Mouse (Mus musculus): Measurements from ENCODE around the gene Rgl1. TPM values are rescaled to one million over a fixed set of nuclear protein-coding genes. Genes with fewer than 3 reads are reported as not detected.
A peak's percentile ranks its signal among the peaks of the same experiment; 100 is the strongest.

Rgl1 gene
- total and polyA plus RNA-seq, 2 experiments from 2014 or later, result 22.5 to 27.8 TPM

- Histone ChIP-seq H3K27me3 (ENCODE audit: insufficient read depth, low read length) (no peaks in the 10 kb centered on the region), H3K36me3 (ENCODE audit: insufficient read depth) (no peaks in the 10 kb centered on the region), H3K27ac (ENCODE audit: low read depth, low read length) (no peak overlapping the region), H3K4me2 (ENCODE audit: low read depth) (no peak overlapping the region), H3K4me1 (ENCODE audit: insufficient read depth) (0 out of 2 replicates have a peak, but pooled peaks cover 7% of the 10 kb centered on the region), H3K4me3 (ENCODE audit: low read depth, low read length) (no peak overlapping the region), H3K9ac (no peak overlapping the region), H3K9me3 (ENCODE audit: low read length) (no peaks in the 10 kb centered on the region)
- no peak for ATAC-seq
- no peak for TF ChIP-seq CTCF (IDR thresholded peaks at IDR 0.05; ENCODE audit: low read depth)
- WGBS, result 62% methylated on average over 14 of the region's 14 CpGs
- DNase-seq, result no peak
These were observed 158.4 kb downstream of the Rgl1 start for GRCm38 (mm10) chr1:152607765-152608164.

DNA sequence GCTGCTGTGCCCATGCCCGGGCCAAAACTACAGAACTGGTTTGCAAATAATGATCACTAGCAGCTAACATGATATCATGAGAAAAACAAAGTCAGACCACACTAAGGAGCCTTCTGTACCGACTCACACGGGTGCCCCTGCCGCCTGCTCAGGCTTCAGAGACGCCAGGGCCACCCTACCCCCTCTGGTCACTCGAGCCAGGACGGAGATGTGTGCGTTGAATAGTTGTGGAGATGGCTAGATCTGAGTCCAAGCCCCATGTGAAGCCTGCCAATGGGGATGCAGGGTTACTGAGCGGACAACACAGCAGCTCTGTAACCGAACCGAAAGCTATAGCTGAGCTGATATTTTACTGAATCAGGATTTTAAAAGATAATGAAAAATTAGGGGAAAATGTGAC is 159.4 kb downstream of the Rgl1 start:
- DNase-seq, result no peak
- no peak for TF ChIP-seq CTCF (IDR thresholded peaks at IDR 0.05; ENCODE audit: low read depth)

DNA sequence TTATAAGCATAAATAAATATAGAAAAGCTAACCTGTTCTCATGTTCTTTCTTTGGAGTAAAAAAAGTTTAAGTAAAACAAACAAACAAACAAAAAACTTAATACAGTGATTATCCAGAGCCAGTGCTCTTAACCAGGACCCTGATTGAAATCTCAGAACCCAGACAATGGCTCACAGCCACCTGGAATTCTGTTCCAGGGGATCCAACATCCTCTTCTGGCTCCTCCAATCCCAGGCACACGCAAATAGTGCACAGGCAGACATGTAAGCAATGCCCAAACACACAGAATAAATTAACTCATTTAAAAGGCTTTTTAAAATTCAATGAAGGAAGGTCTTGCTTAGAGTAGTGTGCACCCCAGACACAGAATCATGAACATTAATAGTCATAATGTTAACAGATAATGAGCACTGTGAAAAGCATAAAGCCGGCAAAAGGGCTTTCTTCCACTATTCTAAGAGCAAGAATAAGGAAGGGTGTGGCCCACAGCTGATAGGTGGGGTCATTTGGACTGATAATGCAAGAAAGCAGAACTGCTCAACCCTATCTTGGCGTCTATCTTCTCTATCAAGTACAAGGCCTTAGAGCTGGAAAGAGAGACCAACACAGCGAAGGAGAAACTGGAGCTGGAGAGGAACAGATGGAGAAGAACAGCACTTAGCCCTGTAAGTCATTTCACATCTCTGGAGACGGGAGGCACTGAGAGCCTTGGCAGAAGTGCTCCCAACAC is 160.1 kb downstream of the Rgl1 start:
- no peak for TF ChIP-seq CTCF (IDR thresholded peaks at IDR 0.05; ENCODE audit: low read depth)
- H3K36me3 ChIP-seq (ENCODE audit: insufficient read depth), result no peaks in the 10 kb centered on the region
- H3K4me1 ChIP-seq (ENCODE audit: insufficient read depth), result 0 out of 2 replicates have a peak, but pooled peaks cover 7% of the 10 kb centered on the region
- H3K27ac ChIP-seq (ENCODE audit: low read depth, low read length), result no peak overlapping the region
- DNase-seq (no peak), ATAC-seq (peak; percentile 43; the same call in 1 of the 2 replicates)
- H3K27me3 ChIP-seq (ENCODE audit: insufficient read depth, low read length), result no peaks in the 10 kb centered on the region
- no peaks in the 10 kb centered on the region for H3K9me3 ChIP-seq (ENCODE audit: low read length)
- no peak overlapping the region for H3K4me2 ChIP-seq (ENCODE audit: low read depth)
- WGBS, result 60% methylated on average over 5 of the region's 5 CpGs
- H3K9ac ChIP-seq, result no peak overlapping the region
- no peak overlapping the region for H3K4me3 ChIP-seq (ENCODE audit: low read depth, low read length)

More for the DNA sequence above, 159.4 kb downstream of the Rgl1 start:
- Histone ChIP-seq H3K4me3 (ENCODE audit: low read depth, low read length) (no peak overlapping the region), H3K27me3 (ENCODE audit: insufficient read depth, low read length) (no peaks in the 10 kb centered on the region), H3K9ac (no peak overlapping the region), H3K27ac (ENCODE audit: low read depth, low read length) (no peak overlapping the region), H3K4me1 (ENCODE audit: insufficient read depth) (0 out of 2 replicates have a peak, but pooled peaks cover 7% of the 10 kb centered on the region), H3K9me3 (ENCODE audit: low read length) (no peaks in the 10 kb centered on the region), H3K4me2 (ENCODE audit: low read depth) (no peak overlapping the region), H3K36me3 (ENCODE audit: insufficient read depth) (no peaks in the 10 kb centered on the region)
- 78% methylated on average over 11 of the region's 11 CpGs for WGBS
- ATAC-seq, result peak; percentile 48; the same call in 1 of the 2 replicates

DNA sequence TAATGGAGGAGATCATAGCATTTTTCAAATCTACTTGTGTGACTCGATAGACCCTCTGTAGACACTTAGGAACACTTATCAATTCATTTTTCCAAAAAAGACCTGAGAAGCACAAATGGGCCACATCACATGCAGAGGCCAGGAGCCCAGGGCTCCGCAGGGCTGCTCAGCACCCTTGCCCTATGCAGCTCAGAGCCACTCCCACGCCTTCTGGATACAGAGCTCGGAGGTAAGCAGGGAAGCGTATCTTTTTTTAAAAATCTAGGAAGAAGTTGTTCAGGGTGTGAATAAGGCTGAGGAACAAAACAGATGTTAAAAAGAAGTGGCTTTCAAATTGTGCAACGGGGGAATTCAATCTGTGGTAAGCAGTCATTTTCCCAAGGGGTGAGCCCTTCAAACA is 162.0 kb downstream of the Rgl1 start:
- no peak overlapping the region for H3K27ac ChIP-seq (ENCODE audit: low read depth, low read length)
- no peak overlapping the region for H3K4me2 ChIP-seq (ENCODE audit: low read depth)
- TF ChIP-seq CTCF (IDR thresholded peaks at IDR 0.05; ENCODE audit: low read depth), result no peak
- DNase-seq (no peak), ATAC-seq (no peak)
- H3K9me3 ChIP-seq (ENCODE audit: low read length), result no peaks in the 10 kb centered on the region
- no peak overlapping the region for H3K4me3 ChIP-seq (ENCODE audit: low read depth, low read length)
- no peaks in the 10 kb centered on the region for H3K36me3 ChIP-seq (ENCODE audit: insufficient read depth)
- H3K4me1 ChIP-seq (ENCODE audit: insufficient read depth), result 0 out of 2 replicates have a peak, but pooled peaks cover 7% of the 10 kb centered on the region
- H3K27me3 ChIP-seq (ENCODE audit: insufficient read depth, low read length), result no peaks in the 10 kb centered on the region
- WGBS, result 79% methylated on average over 6 of the region's 6 CpGs
- H3K9ac ChIP-seq, result no peak overlapping the region

DNA sequence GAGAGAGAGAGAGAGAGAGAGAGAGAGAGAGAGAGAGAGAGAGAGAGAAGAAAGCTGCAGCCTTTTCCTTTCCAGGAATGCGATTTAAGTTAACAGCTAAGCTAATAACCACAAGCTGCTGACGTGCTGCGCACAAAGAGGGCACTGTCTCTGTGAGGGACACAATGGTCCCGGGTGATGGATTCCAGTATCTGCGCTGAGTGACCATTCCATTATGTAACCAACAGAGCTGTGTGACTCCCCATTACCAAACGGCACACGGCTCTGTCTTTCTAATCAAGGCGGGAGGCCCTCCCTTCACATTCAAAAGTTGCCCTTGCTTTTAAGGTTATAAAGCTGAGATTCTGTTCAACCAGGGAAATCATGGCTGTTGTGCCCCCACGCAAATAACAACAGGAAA is 162.5 kb downstream of the Rgl1 start:
- H3K9me3 ChIP-seq (ENCODE audit: low read length), result no peaks in the 10 kb centered on the region
- no peaks in the 10 kb centered on the region for H3K27me3 ChIP-seq (ENCODE audit: insufficient read depth, low read length)
- no peaks in the 10 kb centered on the region for H3K36me3 ChIP-seq (ENCODE audit: insufficient read depth)
- ATAC-seq, result no peak
- no peak overlapping the region for H3K4me2 ChIP-seq (ENCODE audit: low read depth)
- TF ChIP-seq CTCF (IDR thresholded peaks at IDR 0.05; ENCODE audit: low read depth), result no peak
- H3K4me3 ChIP-seq (ENCODE audit: low read depth, low read length), result no peak overlapping the region
- 65% methylated on average over 9 of the region's 9 CpGs for WGBS
- 0 out of 2 replicates have a peak, but pooled peaks cover 7% of the 10 kb centered on the region for H3K4me1 ChIP-seq (ENCODE audit: insufficient read depth)
- no peak overlapping the region for H3K27ac ChIP-seq (ENCODE audit: low read depth, low read length)
- DNase-seq, result no peak
- H3K9ac ChIP-seq, result no peak overlapping the region

GRCm38 (mm10) chr1:152600494-152600893 is 165.7 kb downstream of the Rgl1 start:
- ATAC-seq, result no peak
- Histone ChIP-seq H3K36me3 (ENCODE audit: insufficient read depth) (no peaks in the 10 kb centered on the region), H3K27me3 (ENCODE audit: insufficient read depth, low read length) (no peaks in the 10 kb centered on the region), H3K9ac (no peak overlapping the region), H3K4me2 (ENCODE audit: low read depth) (no peak overlapping the region), H3K4me3 (ENCODE audit: low read depth, low read length) (no peak overlapping the region), H3K9me3 (ENCODE audit: low read length) (no peaks in the 10 kb centered on the region), H3K4me1 (ENCODE audit: insufficient read depth) (no peaks in the 10 kb centered on the region), H3K27ac (ENCODE audit: low read depth, low read length) (no peak overlapping the region)
- DNase-seq, result no peak
- TF ChIP-seq CTCF (IDR thresholded peaks at IDR 0.05; ENCODE audit: low read depth), result no peak
- WGBS, result 86% methylated on average over 2 of the region's 2 CpGs

GRCm38 (mm10) chr1:152599347-152599746 is 166.8 kb downstream of the Rgl1 start:
- Histone ChIP-seq H3K4me3 (ENCODE audit: low read depth, low read length) (no peak overlapping the region), H3K27ac (ENCODE audit: low read depth, low read length) (no peak overlapping the region), H3K27me3 (ENCODE audit: insufficient read depth, low read length) (no peaks in the 10 kb centered on the region), H3K4me1 (ENCODE audit: insufficient read depth) (no peaks in the 10 kb centered on the region), H3K9ac (no peak overlapping the region), H3K36me3 (ENCODE audit: insufficient read depth) (no peaks in the 10 kb centered on the region), H3K4me2 (ENCODE audit: low read depth) (no peak overlapping the region), H3K9me3 (ENCODE audit: low read length) (no peaks in the 10 kb centered on the region)
- no peak for ATAC-seq
- WGBS, result 83% methylated on average over 8 of the region's 8 CpGs
- no peak for DNase-seq
- TF ChIP-seq CTCF (IDR thresholded peaks at IDR 0.05; ENCODE audit: low read depth), result no peak

All from forebrain, postnatal 0 days (tissue).